Mouse (Mus musculus): ENCODE data around the gene Zfp276.
A peak's percentile ranks its signal among the peaks of the same experiment; 100 is the strongest.
"Not testable (repeated sequence)": the region's sequence is repeated elsewhere in the genome, so short reads cannot be mapped to it uniquely, and the experiment has no call there.

Gene Zfp276

DNA sequence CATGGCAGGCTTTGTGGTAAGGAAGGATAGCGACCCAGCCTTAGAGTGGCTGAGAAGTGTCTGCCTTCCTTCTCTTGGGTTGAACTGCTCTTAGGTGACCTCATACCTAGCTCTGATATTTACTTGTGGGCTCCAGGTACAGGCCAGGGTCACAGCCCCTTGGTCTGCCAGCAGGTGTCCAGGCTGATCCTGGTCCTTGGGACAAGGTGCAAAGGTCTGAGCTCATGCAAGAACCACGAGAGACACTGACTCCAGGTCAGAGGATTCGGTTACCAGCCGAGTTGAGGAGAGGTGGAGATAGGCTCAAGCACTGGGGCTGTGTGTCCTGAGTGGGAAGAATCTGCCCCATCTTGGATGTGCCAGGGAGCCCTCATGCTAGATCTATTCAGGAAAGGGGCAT, 9.6 kb upstream of the Zfp276 start:
- no peak for DNase-seq (ENCODE audit: low spot score in 2 of 2)

DNA sequence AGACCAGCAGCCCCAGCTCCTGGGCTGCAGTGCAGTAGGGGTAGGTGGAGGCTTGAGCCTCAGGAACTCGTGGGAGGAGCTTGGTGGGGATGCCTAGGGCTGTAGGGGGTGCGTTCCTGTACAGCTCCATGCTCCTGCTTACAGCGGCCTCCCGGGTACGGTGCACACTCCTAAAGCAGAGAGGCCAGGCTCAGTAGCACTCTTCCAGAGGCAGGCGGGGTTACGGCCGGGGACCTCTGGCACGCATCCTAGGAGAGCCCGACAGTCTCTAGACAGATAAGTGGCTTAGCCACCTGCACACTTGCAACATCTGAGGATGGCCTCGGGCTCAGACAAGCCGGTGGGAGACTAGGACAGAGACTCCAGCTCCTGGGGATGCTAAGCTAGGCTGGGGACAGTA, 8.5 kb upstream of the Zfp276 start:
- DNase-seq (ENCODE audit: low spot score in 2 of 2) = no peak

DNA sequence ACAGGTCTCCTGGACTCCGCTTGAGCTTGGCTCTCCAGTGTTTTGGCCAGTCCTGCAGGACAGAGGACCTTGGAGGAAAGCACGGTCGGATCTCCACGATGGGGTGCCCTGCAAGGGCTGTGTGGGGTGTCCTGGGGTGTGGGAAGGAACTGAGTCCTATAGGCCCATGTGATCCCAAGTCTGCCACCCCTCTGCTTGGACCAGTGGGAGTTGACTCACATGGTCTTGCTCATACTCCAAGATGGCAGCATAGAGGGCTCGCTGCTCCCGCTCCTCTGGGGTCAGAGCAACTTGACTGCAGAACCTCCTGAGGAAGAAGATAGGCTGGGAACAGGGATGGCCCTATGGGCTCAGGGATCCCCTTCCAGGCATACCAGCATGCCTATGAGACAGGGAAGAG, 6.2 kb upstream of the Zfp276 start:
- no peak for DNase-seq (ENCODE audit: low spot score in 2 of 2)

DNA sequence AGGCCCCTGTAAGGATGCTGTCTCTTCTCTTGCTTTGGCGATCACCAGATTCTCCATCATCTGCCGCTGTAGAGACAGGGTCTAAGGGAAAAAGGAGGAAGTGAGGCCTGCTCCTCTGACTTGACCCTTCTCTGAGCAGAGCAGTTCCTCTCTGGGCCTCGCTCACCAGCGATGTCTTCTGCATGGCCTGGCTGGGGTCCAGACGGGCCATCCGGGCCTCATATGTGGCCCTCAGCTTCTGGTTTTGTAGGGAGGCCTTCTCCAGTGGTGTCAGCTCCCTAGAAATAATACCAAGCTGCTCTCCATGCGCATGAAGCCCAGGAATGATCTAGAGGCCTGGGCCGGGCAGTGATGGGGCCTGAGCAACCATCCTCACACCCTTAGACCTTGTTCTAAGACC, 5.4 kb upstream of the Zfp276 start:
- peak in 1 of 2 experiments; percentile 13 for DNase-seq (ENCODE audit: low spot score in 2 of 2)

DNA sequence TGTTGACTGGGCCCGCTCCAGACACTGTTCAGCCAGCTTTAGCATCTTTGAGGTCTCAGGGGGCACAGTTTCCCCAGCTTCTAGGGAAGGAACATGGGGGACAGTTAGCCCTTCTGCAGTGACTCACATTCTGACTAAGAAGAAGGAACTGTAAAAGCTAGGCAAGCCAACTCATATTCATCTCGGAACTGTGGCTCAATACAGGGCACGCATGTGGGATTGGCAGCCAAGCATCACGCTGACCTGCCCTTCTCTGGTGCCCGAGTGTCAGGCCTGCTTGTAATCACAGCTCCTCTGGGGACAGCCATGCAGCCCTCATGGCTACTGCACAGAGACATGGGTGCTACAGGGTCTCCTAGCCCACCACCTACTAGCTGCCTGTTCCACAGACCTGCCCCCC, 3.1 kb upstream of the Zfp276 start:
- DNase-seq (ENCODE audit: low spot score in 2 of 2) = no peak

DNA sequence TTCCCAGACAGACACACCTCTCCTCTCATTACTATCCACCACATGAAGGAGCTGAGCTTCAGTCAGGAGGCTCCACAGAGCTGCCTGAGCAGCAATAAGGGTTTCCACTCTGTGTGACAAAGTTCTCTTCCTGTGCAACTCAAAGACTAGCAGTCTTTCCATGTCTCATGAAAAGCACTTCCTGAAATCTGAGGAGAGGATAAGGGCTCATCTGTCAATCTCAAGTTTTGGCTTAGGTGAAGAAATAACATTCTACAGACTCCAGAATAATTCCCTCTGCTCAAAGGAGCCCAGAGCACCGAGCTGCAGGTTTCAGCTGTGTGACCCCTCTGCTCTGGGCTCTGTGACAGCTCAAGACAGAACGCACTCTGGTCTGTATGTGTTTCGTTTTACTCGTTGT, 1.1 kb upstream of the Zfp276 start:
- no peak for DNase-seq (ENCODE audit: low spot score in 2 of 2)

DNA sequence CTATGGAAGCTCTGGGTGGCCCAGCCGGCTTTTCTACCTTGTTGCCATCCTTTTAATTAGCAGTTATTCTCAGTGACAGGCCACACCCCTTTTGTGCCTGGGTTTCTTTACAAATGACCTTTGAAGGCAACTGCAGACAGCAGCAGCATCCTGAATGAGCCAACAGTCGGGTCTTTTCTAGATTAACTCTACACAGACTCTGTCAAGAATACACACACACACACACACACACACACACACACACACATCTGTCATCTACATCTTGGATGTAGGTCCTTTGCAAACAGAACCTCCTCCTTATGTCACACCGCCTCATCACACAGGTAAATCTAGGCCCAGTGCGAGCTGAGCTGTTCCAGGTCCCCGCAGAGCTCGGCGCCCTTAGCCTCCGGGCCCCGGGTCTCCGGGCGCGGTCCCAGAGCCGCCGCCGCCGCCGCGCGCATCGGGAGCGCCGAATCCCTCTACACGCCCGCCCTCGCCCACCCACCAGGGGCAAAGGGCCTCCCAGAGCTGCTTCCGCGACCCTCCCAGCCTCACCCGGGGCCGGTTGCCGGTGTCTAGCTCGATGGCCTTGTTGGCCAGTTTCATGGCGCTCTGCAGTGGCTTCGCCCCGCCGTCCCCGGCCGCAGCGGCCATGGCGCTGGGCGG, 420 bp upstream of the Zfp276 start:
- DNase-seq (ENCODE audit: low spot score in 2 of 2) = no peak

DNA sequence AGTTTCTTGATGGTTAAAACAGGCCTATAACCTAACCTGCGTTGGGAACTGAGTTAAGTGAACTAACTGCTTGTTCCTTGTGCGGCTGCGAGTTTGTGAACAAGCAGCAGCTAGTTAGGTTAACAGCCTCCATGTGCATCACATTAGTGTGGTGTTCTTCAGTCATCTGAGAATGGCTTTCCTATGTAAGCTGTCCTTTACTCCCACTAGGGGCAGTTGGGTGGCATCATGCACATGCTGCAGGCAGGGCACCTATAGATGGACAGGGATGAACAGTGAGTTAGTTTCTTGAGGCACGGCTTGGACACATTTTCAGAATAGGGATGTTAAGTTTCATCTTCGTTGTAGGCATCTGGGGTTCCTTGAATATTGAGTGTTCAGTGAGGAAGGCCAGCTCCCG, 1.2 kb downstream of the Zfp276 start:
- no peak for DNase-seq (ENCODE audit: low spot score in 2 of 2)

DNA sequence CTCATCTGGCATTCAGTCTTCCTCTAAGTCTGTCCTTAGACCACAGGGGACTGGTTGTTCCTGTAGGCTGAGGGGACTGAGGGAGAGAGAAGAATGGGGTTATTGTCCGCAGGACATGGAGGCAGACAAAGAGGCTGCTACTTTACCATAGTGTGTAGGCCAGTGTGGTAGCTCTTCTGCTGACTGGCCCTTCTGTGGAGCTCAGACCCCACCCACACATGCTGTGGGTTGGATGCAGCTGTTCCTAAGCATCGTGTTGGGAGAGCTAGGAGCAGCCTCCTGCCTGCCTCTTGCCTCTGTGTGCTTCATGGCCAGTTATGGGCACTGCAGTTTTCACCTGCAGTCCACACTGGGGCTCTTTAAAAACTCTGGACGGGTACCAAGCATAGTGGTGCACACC, 3.1 kb downstream of the Zfp276 start:
- no peak for DNase-seq (ENCODE audit: low spot score in 2 of 2)

DNA sequence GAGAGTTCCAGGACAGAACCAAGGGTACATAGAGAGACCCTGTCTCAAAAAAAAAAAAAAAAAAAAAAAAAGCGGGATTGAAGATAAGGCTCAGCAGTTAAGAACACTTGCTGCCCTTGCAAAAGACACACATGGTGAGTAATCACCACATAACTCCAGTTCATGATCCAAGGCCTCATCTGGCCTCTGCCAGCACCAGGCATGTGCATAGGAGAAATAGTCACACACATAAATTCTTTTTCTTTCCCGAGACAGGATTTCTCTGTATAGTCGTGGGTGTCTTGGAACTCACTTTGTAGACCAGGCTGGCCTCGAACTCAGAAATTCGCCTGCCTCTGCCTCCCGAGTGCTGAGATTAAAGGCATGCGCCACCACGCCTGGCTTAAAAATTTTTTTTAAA, 3.6 kb downstream of the Zfp276 start:
- not testable (repeated sequence) for DNase-seq (ENCODE audit: low spot score in 2 of 2)

DNA sequence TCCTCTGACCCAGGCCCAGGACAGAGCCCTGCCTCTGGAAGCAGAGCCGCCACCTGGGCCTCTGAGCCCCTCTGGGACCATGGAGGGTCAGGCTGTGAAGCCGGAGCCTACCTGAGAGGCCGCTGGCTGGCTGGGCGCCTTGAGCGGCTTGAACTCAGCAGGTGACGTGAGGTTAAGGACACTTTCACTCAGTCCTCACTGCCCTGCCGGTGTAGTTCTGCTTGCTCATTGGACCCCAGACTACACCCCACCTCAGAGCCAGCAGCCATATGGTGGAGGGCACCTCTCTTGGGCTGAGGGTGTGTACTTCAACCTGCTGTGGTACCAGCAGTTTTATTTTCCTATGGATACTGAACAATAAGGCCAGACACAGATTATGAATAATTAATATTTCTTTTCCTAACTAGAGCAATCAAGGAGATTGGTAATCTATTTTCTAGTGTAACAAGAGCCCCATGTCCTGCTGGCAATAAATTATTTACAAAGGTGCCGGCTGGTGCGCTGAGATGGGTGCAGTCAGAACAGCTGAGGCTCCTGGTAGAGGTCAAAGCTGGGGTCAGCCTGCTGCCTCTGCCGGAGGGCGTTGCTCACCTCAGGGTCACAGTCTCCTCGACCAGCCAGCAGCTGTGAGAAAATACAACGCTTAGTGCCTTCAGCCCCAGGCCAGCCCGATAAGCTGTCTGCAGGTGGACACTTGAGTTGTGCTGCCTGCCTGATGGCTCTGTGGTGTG, 14.1 kb downstream of the Zfp276 start:
- DNase-seq (ENCODE audit: low spot score in 2 of 2) = no peak

DNA sequence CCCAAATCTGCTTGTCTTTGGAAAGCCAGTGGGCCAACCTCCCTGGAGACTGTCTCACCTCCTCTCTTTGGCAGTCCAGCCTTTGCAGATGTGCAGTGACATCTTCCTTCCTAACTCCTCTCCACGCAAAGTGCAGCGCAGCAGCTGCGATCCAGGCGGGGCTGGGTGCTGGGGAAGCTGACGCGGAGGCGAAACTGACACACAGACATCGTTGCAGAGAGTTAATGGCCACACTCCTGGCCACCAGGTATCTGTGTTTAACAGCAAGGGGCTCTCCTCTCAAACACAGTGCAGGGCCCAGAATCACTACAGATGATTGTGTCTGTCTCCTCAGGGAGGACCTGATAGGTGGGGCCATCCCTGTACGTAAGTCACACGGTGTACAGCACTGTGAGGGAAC, 17.2 kb downstream of the Zfp276 start:
- DNase-seq (ENCODE audit: low spot score in 2 of 2) = no peak

DNA sequence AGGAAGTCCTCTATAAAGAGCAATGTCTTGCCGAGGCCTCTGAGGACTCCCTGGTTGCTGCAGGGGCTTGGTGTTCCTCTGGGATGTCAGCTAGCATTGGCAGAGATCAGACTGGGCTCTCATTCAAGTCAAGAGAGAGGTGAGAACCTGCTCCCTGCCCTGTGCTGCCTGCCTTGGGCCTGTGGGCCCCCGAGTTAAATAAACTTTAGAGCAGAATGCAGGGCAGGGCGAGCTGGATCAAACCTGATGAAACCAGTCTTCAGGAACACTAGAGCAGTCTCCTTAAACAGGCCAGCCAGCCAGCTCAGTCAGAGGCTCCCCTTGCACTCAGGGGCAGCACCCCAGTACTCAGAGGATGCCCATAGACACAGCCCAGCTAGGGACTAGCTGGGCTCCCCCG, 17.9 kb downstream of the Zfp276 start:
- DNase-seq (ENCODE audit: low spot score in 2 of 2) = no peak

DNA sequence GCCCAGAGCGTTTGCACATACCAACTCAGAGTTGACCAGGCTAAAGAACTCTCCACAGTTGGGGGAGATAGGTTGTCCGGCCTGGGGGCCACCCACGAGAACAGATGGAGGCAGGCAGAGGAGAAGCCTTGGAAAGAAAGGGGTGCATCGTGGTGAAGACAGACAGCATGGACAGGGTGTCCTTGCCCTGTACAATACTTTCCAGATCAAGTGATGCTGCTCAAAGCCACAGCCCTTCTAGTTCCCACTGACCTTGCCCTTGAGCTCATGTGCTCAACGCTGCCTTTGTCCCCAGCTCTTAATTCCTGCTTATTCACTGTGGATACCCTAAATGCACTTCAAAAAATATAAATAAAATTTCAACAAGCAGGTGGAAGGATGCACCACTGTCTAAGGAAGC, 20.5 kb downstream of the Zfp276 start:
- DNase-seq (ENCODE audit: low spot score in 2 of 2) = no peak

DNA sequence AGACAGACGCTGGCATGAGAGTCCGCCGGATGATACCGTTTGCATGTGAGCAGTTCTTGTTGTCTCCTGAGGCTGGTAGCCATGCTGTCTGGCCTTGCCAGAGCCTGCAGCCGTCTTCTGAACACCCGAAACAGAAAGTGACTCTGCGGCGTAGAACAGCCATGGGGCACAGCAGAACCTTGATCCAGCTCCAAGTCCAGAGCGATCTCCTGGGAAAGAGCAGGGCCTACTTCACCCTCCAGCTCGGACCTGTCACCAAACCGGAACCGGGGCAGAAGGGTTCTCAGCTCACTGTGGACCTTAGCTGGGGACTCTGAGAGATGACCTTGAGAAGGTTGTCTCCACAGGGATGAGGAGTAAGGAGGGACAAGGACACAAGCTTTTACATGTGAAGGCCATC, 21.1 kb downstream of the Zfp276 start:
- DNase-seq (ENCODE audit: low spot score in 2 of 2) = no peak

DNA sequence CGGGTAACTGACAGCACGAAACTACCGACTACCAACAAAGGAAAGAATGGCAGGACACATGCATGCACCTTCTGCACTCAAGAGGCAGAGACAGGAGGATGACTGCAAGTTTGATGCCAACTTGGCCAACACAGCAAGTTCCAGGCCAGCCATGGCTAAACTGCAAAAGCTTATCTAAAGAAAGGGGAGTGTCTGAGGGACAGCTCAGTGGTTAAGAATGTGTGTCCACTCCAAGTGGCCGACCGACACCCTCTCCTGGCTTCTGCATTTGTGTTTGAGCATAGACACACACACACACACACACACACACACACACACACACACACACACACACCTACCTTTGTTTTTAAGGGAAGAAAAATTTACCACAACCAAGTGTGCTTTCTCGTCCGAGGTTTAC, 24.4 kb downstream of the Zfp276 start:
- DNase-seq (ENCODE audit: low spot score in 2 of 2) = no peak

DNA sequence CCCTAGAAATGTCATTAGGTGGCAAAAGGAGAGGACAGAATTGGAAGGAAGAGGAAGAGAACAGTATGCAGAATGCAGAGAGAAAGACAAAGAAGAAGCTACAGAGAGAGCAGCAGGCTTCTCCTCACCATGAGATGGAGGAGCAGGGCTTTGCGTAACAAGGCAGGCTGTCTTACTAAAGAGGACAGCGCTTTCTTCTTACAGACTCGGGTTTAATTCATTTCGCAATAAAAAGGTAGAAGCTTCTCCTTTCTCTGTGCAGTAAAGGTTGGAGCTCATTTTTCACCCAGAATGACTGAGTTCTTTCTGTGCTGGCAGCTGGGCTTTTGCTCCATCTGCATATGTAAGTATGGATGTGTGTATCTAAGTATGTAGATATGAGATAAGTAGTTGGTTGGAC, 25.8 kb downstream of the Zfp276 start:
- no peak for DNase-seq (ENCODE audit: low spot score in 2 of 2)

DNA sequence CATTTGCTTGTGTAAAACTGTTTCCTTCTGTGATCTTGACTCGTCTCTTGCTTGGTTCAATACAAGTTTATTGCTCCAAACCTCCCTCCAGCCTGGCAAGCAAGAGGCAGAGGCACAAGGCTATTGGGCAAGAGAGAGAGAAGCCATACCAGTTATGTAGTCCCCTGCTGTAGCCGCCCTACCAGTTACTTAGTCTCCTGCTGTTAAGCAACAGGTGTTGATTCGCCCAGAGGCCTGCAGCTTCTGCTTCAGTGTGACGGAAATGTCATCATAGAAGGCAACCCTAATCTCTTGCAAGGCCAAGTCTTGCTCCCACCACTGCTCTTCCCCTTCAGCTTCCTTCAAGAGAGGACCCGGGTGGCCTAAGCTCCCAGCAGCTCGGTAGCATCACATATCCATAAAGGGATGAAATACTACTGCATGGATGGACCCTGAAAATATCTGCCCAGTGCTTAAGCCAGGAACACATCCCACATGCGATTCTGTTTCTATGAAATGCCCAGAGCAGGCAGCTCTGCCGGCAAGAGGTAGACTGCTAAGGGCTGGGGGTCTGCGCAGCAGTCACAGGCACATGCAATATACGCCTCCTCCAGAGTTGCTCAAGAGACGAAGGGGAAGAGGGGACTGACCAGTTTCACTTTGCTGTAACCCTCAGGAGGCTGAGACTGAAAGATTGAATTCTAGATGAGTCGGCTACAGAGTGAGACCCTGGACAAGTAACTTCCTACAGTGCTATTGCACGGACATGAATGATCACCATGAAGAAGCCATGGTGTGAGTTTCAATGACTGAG, 26.5 kb downstream of the Zfp276 start:
- no peak for DNase-seq (ENCODE audit: low spot score in 2 of 2)

DNA sequence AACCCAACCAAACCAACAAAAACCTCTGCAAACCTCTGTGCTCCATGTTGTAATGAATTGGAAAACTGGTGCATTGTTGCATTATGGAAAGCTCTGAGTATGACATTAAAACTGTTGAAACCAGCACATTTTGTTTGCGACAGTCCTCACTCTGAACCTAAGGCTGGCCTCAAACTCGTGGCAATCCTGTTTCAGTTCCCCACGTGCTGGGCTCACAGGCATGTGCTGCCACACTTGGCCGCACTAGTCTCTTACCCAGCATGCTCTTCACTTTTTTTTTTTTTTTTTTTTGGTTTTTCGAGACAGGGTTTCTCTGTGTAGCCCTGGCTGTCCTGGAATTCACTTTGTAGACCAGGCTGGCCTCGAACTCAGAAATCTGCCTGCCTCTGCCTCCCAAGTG, 29.0 kb downstream of the Zfp276 start:
- DNase-seq (ENCODE audit: low spot score in 2 of 2) = not testable (repeated sequence)

DNA sequence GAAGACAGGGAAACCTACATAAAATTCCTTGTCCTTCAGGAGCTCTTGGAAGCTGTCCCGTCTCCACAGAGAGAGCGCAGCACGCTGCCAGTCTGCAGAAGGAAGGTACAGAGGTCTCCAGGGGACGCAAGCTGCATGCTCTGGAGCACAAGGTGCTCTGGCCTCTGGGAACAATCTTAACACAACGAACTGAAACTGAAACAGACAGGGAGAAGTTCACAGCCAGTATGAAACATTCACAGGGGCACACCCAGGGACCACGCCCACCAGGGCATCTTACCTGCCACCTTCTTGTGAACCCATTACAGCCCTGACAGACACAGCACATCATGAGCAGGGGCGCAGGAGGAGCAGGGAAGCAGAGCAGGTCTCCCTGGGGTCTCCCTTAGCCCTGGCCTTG, 30.0 kb downstream of the Zfp276 start:
- DNase-seq (ENCODE audit: low spot score in 2 of 2) = no peak

DNA sequence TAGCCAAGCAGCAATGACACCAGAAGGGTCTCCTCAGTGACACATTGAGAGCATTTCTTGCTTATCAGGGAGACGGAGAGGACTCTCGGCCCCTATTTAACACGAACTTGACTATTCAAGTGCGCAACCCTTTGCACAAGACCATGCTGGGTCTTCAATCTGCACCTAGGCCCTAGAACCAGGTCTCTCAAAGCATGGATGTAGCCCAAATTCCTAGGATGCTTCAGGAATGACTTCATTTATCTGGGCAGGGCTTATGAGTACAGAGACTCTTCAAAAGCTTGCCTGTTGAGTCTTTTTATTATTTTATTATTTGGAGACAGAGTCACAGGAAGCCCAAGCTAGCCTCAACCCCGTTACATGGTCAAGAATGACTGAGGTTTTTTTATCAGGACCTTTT, 30.5 kb downstream of the Zfp276 start:
- DNase-seq (ENCODE audit: low spot score in 2 of 2) = no peak

DNA sequence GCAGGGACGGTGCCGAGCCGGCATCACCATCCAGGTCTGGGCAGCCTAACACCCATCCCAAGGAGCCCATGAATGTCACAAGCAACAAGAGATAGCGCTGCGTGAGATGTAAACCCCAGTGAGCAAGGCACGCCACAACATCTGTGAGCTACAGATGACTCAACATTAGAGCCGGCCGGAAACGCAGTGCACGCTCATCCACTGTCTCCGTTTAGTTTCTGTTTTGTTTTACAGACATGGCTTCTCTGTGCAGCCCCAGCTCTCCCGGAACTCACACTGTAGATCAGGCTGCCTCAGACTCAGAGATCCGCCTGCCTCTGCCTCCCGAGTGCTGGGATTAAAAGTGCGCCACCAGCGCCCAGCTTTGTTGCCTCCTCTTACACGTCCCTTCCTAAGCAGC, 33.4 kb downstream of the Zfp276 start:
- DNase-seq (ENCODE audit: low spot score in 2 of 2) = no peak

DNA sequence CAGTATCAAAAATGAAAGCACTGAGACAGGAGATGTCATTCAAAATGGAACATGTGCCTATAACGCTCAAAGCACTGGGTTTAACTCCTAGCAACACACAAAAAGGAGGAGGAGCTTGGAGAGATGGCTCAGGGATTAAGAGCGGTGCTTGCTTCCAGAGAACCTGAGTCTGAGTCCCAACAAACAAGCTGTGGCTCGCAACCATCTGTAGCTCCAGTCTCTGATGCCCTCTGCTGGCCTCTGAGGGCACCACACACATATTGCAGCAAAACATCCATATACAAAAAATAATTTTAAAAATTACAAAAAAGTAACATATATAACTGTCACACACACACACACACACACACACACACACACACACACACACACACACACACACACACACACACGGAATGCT, 36.2 kb downstream of the Zfp276 start:
- no peak for DNase-seq (ENCODE audit: low spot score in 2 of 2)
